Comparison of ENCODE assay signal across 7 mouse cellular contexts in the genomic region with DNA sequence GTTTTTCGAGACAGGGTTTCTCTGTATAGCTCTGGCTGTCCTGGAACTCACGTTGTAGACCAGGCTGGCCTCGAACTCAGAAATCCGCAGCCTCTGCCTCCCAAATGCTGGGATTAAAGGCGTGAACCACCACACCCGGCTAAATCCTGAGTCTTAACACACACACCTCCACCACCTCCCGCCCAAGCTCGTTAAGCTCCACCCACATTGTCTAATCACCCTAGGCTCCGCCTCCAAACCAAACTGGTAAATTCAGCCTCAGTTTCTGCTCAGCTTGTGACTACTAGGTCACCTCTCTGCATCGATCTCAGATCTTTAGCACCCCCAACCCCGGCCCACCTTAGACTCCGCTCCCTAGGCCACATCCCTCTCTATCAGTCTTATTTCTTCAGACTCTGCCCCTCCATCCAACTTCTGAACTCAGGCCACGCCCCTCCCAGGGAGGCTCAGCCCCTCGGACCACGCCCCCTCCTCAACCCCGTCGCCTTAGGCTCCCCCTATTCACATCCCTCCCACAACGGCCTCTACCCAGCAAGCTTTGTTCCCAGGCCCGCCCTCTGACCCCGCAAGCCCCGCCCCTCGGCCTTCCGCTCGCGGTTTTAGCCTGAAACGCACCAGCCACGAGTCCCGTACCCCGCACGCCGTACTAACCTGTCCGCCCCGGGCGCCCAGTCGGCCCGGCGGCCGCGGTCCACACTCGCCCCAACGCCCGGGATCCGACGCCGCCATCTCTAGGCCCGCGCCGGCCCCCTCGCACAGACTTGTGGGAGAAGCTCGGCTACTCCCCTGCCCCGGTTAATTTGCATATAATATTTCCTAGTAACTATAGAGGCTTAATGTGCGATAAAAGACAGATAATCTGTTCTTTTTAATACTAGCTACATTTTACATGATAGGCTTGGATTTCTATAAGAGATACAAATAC. TPM values are rescaled to one million over a fixed set of nuclear protein-coding genes. Genes with fewer than 3 reads are reported as not detected.
DNase-seq lines count a peak whose midpoint lies in the region; ATAC-seq lines count a peak whose summit lies in the region.

Gene Med16, minus strand, starts transcription at position 757 of the 925 bp plus-strand sequence.

- peak within 1 kb of the TSS; percentile 97 for H3K27ac ChIP-seq in intestine, embryonic 15.5 days
- H3K27ac ChIP-seq in midbrain, embryonic 10.5 days (replicated peaks), result peak within 1 kb of the TSS; percentile 100

- peak within 1 kb of the TSS; percentile 93 for H3K9ac ChIP-seq in intestine, embryonic 15.5 days

- H3K4me3 ChIP-seq in intestine, embryonic 15.5 days (replicated peaks), result peak within 1 kb of the TSS; percentile 81
- H3K4me3 ChIP-seq in midbrain, embryonic 10.5 days, result peak within 1 kb of the TSS; percentile 83

- H3K36me3 ChIP-seq in intestine, embryonic 15.5 days, result peaks cover 33% of the 10 kb centered on the region
- peaks cover 70% of the 10 kb centered on the region for H3K36me3 ChIP-seq in midbrain, embryonic 10.5 days

- peak; percentile 97 for ATAC-seq in intestine, embryonic 15.5 days

- peak within 1 kb of the TSS; percentile 64 for H3K4me2 ChIP-seq in intestine, embryonic 15.5 days (replicated peaks)

- peaks cover 15% of the 10 kb centered on the region for H3K4me1 ChIP-seq in intestine, embryonic 15.5 days (replicated peaks)
- peaks cover 24% of the 10 kb centered on the region for H3K4me1 ChIP-seq in midbrain, embryonic 10.5 days

- DNase-seq in adrenal gland, adult 18-20 months (ENCODE audit: low spot score in 2 of 2), result peak; percentile 94 to 95
- DNase-seq in embryo, embryonic 11 days, result peak; percentile 98
- DNase-seq in gastrocnemius, postnatal 36 days, result peak; percentile 95 to 97
- peak; percentile 93 to 96 for DNase-seq in left cerebral cortex, postnatal 25 days (ENCODE audit: low spot score in 2 of 2)
- peak; percentile 98 for DNase-seq in midbrain, embryonic 10.5 days (ENCODE audit: low spot score)
- peak; percentile 88 for DNase-seq in right cerebral cortex, postnatal 4 days

- 1% methylated on average over 52 of the region's 52 CpGs for WGBS in intestine, embryonic 15.5 days
- 2% methylated on average over 52 of the region's 52 CpGs for WGBS in midbrain, embryonic 10.5 days

- H3K27me3 ChIP-seq in intestine, embryonic 15.5 days (replicated peaks), result no peaks in the 10 kb centered on the region
- H3K27me3 ChIP-seq in midbrain, embryonic 10.5 days (ENCODE audit: low read depth, poor library complexity, severe bottlenecking), result peaks cover 23% of the 10 kb centered on the region

- intact Hi-C loops in gastrocnemius, postnatal 36 days (cut with DNase I), result no loop called here
- intact Hi-C loops in left cerebral cortex, postnatal 25 days (cut with DNase I), result no loop called here

- H3K9me3 ChIP-seq in intestine, embryonic 15.5 days, result no peaks in the 10 kb centered on the region
- H3K9me3 ChIP-seq in midbrain, embryonic 10.5 days (replicated peaks), result no peaks in the 10 kb centered on the region

RNA-seq across cellular contexts. Expression of gene Med16, which starts in this region (rescaled TPM):
- total RNA-seq in adrenal gland, adult 18-20 months (2021), result 10 to 100 TPM; 32.7 to 40.7 TPM
- 10 to 100 TPM; 27.5 to 35.3 TPM for total RNA-seq in gastrocnemius, postnatal 36 days (2021)
- 37.3 and 39.8 TPM in 2 replicates for polyA plus RNA-seq in intestine, embryonic 15.5 days (2015; fragmentation: Nextera tagmentation; extraction: Ambion mirVana)
- 10 to 100 TPM; 57.5 to 59.8 TPM for total RNA-seq in left cerebral cortex, postnatal 25 days (2021)
- 69.8 and 70.8 TPM in 2 replicates for polyA plus RNA-seq in midbrain, embryonic 10.5 days (2016; fragmentation: Nextera tagmentation; extraction: Ambion mirVana)

Comparison
In these comparisons a context has a peak if more than half of its experiments do, and no peak if none do; other contexts are left out.
1. Peak in every context shown above with its lines: DNase-seq, ATAC-seq, H3K4me3 ChIP-seq and H3K27ac ChIP-seq.